Mouse (Mus musculus) adrenal gland, adult (tissue): ENCODE results near the gene Mast4.

Source experiments
- DNase-seq, 2 experiments: peaks; one replicate each; pipeline ENCODE4 v3.0.0; 2022 to 2023; ENCODE audit warnings: low spot score in 1 of 2; ENCODE audit not compliant: inconsistent age in 2 of 2

Gene Mast4

DNA sequence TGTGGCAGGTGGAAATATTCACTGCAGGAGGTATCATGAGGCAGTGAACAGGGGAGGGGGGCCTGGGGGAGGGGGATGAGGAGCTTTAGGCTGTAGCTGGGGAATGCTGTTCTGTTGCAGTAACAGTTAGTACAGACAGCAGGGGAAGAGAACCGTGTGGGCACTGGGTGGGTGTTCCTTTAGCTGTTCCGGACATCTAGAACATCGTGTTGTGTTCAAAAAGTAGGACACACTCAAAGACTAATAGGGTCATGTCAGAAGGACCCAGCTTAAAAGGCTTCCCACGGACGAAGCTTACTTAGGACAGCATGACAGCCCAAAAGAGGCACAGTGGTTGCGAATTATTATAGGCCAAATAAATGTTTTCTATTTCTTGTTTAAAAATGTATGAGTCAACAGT is 393.8 kb downstream of the Mast4 start:
- no peak for DNase-seq

DNA sequence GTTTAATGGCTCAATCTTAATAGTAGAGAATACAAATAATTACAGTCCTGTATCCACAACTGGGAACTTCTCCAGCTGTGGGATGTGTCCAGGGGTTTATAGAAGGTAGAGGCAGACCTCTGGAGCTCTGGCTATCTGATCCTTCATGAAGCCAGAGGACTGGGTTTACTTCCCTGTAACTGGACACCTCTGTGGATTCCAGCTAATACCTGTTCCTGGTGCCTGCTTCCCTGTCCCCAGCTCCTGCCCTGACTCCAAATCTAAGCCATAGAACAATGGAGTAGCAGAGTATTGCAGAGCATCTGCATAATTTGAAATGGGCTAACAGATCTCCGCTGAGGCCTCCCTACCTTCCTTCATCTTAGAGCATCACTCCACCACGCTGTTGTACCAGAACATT is 398.1 kb downstream of the Mast4 start:
- DNase-seq: no peak

- no peak for DNase-seq
These were observed 398.5 kb downstream of the Mast4 start for GRCm38 (mm10) chr13:102935788-102936187.

DNA sequence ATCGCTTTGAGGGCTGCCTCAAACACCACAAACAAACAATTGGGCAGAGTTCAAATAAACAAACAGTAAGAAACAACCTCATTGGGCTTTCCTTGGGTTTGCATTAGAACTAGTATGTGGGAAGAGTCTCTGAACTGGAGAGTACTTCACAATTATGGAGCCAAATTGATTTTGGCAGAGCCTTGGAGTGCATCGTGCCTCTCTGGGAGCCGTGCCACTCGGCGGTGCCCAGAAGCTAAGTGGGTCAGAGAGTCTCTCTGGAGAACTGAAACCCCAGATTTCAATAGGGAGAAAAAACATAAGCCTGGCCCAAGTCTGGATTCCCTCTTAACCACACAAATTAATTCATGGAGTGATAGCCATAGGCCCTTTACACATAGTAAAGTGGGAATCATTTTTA is 400.6 kb downstream of the Mast4 start:
- DNase-seq: no peak

DNA sequence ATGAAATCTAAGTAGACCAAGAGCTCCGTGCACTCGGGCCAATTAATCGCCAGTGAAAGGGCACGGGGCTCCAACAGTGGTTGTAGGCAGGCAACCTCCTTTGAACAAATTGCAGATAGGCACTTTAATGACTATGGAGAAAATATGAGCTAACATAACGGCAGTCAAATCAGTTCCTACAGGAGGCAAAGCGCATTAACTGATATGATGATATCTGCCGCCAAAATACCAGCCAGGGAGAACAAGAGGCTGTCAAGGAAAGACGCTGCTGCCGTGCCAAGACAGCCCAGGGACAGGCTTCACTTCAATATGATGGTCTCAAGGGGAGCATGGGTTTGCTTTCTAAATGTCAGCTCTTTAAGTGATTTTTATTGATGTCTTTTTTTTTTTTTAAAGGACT is 401.9 kb downstream of the Mast4 start:
- DNase-seq: no peak

GRCm38 (mm10) chr13:102931951-102932350 is 402.3 kb downstream of the Mast4 start:
- DNase-seq: no peak

GRCm38 (mm10) chr13:102925844-102926598 is 408.3 kb downstream of the Mast4 start:
- peak in 1 of 2 experiments; percentile 50 for DNase-seq

DNA sequence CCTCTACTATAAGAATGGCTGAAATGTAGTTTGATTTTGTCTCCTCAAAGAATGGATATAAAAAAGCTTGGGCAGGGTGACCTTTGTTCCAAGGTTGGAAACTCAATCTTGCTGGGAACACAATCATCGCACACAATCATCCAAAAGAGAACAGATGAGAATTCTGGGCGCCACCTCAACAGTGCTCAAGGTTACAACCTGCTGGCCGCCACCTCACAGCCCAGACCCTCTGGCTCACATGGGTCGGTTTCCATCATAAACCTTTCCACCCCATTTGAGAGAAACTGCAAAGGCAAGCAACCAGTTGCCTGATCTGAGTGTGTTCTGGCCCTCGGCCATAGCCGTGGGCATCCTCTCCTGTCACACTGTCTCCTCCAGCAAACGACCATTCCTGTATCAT is 414.6 kb downstream of the Mast4 start:
- peak; percentile 43 to 72 for DNase-seq

- peak; percentile 38 to 66 for DNase-seq
These were observed 415.7 kb downstream of the Mast4 start for GRCm38 (mm10) chr13:102918616-102919015.

GRCm38 (mm10) chr13:102915341-102915740 is 419.0 kb downstream of the Mast4 start:
- no peak for DNase-seq

- DNase-seq: no peak
These were observed 419.5 kb downstream of the Mast4 start for GRCm38 (mm10) chr13:102914800-102915199.

DNA sequence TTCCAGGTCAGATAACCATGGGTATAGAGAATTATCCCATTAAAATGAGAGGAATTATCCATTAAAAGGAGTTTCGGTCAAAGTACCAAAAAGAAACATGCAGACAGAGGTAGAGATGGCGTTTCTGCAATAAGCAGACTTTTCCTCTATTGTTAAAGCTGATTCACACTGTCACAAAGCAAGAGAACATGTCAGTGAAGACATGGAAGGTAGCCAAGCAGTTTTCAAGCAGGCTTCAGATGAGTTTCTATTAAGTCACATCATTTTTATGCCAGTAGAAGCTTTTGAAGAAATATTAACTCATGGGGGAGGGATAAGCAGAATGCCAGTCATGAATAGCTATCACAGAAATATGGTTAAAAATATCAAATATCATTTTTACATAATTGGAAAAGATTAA is 420.4 kb downstream of the Mast4 start:
- DNase-seq: peak in 1 of 2 experiments; percentile 60

- DNase-seq: no peak
These were observed 421.4 kb downstream of the Mast4 start for GRCm38 (mm10) chr13:102912867-102913266.

GRCm38 (mm10) chr13:102909654-102910418 is 424.5 kb downstream of the Mast4 start:
- DNase-seq: no peak

DNA sequence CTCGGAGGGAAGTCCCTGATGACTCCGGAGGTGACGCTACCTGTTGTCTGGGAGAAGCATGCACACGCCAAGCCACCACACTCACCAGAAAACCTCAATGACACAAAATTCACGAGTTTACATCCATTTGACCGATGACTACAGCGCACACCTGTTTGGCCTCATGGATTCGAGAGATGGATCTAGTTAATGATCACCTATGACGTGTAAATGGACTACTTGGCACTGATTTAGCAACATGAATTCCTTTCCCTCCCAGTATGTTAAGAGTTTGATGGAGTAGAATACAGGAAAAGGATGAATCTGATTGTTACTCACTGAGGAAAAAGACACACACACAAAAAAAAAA is 427.7 kb downstream of the Mast4 start:
- DNase-seq: no peak

GRCm38 (mm10) chr13:102906004-102906660 is 428.2 kb downstream of the Mast4 start:
- peak; percentile 84 to 95 for DNase-seq

DNA sequence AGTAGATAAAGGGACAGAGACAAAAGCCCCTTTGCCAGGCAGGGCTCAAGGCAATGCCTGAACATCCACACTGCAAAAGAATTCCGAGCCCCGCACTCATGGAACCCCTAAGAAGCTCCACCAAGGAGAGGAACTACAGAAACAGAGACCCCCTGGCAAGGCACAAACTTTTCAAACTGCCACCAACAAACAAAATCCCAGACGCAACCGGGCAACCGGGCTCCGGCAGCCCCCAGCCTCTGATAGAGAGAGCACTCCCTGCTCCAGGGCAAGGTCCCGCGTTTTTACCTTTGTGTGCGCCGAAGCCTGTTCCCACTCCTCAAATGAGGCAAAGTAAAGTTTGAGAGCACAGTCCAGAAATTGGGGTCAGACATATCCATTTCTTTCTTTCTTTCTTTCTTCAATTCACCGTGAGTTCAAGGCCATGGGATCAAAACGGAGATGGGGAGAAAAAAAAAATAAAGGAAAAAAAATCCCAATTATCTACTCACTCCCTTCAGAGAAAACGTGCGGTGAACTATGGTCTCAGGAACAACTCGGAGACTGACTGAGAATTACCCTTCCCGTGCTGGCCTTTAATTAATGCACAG is 428.8 kb downstream of the Mast4 start:
- peak in 1 of 2 experiments; percentile 73 for DNase-seq

- no peak for DNase-seq
These were observed 430.6 kb downstream of the Mast4 start for GRCm38 (mm10) chr13:102903689-102904088.

GRCm38 (mm10) chr13:102902123-102902522 is 432.2 kb downstream of the Mast4 start:
- no peak for DNase-seq

DNA sequence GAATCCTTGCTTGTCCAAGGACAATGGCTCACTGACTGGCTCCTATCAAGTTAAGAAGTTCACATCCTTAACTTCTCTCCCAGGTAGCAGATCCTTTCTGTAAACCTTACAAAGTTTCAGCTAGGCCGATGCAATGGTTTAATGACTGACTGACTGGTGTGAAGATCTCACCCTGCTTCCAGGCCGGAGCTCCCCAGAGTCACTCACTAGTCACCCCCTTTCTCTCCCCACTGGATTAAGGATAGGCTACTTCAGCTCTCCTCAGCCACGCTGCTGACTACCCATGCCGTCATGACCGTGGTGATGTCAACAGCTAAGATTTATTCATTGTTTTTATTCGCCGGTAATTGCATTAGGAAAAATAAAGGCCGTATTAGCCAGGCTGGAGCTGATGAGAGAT is 433.8 kb downstream of the Mast4 start:
- DNase-seq: peak; percentile 54 to 93

- DNase-seq: no peak
These were observed 434.2 kb downstream of the Mast4 start for GRCm38 (mm10) chr13:102900083-102900420.
